Mouse (Mus musculus) T-helper 17 cell (primary cell): ENCODE results near the gene Rps10.

Experiments used
- in situ Hi-C, 2 experiments: fragments of 300-600 bp; cut with MboI, MseI; formaldehyde crosslinking; loops; 1 replicate in 1 of 2; 2 replicates in 1 of 2; pipeline ENCODE4 v1.15.1; 2025; ENCODE audit warnings: high pct_unique_total_duplicates in 2 of 2

Rps10 gene

GRCm38 (mm10) chr17:27615388-27615787 lies 21.1 kb downstream of the Rps10 start:
- in situ Hi-C loops, result no loop called here

GRCm38 (mm10) chr17:27613016-27613415 lies 23.5 kb downstream of the Rps10 start:
- in situ Hi-C loops, result no loop called here

DNA sequence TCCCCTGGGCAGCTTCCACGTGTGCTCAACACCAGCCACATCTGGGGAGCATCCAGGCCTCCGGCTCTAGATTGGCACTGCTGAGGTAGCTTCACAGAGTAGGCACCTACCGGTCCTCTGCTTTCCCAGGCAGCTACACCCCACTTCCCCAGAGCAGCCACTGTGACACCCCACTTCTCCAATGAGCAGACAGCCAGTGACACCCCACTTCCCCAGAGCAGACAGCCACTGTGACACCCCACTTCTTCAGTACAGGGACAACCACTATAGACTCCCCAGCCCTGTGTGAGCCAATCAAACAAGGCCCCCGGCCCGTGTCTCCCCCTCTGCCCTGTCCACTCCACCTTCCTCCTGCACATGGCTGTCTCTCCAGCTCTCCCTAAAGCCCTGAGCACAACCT lies 24.5 kb downstream of the Rps10 start:
- in situ Hi-C loops, result no loop called here

DNA sequence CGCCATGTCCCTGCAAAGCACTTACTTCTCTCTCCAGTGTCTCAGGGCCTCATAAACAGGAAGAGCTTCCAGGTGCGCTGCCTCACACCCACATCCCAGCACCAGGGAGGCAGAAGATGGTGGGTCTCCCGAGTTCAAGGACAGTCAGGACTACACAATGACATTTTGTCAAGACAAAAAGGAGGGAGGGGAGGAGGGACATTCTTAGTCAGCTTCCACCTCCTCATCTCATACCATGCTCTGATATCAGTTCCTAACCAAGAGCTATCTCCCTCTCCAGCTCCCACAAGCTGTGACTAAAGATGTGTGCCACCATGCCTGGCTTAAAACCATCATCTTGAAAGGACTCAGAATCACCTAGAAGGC lies 25.0 kb downstream of the Rps10 start:
- in situ Hi-C loops, result no loop called here

GRCm38 (mm10) chr17:27610679-27611518 lies 25.6 kb downstream of the Rps10 start:
- in situ Hi-C loops, result no loop called here

DNA sequence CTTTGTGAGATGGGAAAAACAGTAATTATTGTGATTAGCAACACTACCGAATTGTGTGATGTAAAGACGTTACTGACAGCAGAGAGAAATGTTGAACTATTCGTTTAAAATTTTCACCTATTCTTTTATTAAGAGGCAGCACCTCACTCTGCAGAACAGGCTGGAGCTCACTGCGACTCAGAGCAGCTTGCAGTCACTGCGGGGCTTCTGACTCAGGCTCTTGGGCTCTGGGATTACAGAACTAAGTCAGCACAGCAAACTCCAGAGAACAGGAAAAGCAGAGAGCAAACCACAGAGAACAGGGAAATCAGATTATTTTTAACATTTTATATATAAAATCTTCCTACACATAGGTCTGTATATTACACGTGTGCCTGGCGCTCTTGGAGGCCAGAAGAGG lies 26.9 kb downstream of the Rps10 start:
- in situ Hi-C loops, result no loop called here

DNA sequence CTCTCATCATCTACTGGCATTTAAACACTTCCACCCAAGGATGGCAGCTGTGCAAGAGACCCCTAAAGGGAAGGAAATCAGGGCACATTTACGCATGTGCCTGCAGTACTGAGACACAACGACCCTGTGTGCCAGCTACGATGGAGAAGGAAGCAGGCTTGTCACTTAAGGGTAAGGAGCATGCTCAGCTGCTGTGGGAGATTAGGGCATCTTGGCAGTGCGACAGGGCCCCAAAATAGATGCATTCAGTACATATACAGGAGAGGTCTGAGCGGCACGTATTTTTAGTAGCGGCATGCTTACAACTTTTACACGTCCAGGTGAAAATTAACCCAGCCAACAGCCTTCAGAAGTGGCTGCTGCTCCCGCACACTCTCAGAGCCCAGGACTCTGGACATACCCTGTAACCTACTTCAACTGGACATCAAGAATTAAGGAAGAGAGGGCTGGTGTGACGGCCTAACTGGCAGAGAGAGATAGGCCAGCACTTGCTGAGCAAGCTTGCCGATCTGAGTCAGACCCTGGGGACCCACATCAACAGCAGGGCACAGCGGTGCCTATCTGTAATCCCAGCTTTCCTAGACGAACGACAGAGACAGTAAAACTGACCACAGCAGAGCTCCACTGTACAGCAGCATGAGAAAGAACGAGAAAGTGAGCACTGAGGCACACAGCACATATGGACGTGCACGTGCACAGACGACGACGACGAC lies 32.8 kb downstream of the Rps10 start:
- in situ Hi-C loops, result no loop called here

DNA sequence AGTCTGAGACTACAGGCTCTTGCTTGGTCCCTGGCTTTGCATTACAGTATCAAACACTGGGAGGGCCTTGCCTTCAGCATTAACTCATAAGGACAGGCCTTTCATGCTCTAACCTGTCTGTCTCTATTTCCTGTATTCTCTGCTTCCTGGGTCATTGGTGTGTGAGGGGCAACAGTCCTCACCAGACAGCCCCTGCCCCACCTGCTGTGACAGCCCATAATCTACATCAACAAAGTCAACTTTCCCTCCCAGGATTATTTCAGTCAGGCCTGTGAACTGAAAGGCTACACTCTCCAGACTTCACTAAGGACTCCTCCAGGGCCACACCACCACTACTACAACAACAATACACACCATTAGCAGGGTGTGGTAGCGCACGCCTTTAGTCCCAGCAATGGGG lies 33.4 kb downstream of the Rps10 start:
- in situ Hi-C loops, result no loop called here

- in situ Hi-C loops, result no loop called here
Observed at GRCm38 (mm10) chr17:27600869-27601268, 35.6 kb downstream of the Rps10 start.

DNA sequence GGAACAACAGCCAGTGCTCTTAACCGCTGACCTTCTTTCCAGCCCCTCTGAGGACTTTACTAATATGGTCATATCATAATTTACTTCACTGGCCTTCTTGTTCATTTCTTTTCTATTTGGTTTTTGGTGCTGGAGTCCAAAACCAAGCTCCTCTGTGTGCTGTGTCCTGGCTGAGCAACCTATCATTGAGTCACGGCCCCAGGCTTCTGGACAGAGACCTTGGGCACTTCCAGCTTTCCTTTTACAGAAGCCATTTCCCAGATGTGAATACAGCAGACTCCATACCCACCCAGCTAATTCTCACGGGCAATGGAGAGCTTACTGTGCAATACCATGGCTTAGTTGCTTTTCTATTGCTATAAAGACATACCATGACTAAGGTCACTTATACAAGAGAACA lies 36.2 kb downstream of the Rps10 start:
- in situ Hi-C loops, result no loop called here

DNA sequence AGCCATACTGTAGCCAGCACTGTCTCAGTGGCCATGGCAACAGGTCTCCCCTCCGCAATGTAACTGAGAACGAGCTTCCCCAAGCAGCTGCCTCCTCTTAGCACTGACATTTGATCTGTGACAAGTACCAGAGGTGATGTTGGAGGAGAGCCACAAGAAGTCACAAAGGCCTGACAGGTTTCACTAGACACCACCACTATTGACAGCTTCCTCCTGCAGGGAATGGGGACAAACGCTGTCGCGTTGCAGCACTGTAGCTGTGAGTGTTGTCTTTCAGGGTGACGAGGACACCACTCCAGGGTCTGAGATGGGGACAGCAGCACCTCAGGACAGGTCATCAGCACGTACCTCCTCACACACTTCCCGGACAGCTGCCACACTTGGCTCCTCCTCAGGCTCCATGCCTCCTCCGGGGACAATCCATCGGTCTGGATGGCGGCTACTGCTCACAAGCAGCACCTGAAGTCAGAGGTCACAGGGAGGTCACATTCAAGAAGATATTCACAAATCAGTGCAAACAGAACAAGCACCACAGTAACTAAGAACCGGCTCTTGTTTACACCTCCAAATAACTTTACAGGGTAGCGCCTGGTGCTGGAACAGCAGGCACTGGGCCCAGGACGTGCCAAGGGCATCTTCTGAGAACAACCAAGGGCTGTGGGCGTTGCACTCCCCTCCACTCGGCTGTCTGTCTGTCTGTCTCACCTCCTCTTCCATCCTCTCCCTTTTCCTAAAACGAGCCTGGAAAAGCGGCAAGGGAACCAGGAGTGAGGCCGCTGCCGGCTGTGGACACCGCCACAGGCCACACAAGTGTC lies 39.9 kb downstream of the Rps10 start:
- in situ Hi-C loops, result loop anchor here in 1 of 2 experiments (10.0 kb wide), 1 partner anchor 62 kb away; no protein-coding TSS in a partner anchor

DNA sequence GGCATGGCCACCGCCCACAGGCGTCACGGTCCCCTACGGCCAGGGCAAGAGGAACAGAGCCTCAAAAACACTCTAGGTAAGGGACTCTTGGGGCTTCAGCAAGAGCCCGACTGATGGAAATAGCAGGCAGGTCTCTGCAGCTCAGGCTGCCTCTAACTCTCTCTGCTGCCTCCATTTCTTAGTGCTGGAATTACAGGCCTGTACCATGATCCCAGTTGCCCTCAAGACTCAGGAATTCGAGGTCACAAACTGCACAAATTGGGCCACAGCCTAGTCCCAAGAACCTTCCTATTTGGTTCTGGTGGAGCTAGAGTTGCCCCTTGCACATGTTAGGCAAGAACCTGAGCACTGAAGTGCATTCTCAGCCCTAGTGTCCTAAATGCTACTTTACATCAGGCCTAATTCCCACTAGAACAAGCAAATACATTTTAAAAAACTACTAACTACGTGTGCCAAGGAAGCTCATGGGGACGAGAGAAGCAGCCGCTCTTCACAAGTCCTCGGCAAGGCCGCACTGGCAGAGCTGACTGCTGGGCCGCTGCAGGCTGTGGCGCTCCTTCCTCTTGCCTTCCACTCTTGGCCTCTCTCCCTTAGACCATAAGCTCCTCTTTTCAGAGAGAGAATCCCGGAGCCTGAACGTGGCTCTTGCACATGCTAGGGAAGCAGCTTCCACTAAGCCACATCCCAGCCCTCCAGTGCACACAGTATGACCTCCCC lies 40.7 kb downstream of the Rps10 start:
- in situ Hi-C loops, result loop anchor here in 1 of 2 experiments (10.0 kb wide), 1 partner anchor 61 kb away; no protein-coding TSS in a partner anchor

DNA sequence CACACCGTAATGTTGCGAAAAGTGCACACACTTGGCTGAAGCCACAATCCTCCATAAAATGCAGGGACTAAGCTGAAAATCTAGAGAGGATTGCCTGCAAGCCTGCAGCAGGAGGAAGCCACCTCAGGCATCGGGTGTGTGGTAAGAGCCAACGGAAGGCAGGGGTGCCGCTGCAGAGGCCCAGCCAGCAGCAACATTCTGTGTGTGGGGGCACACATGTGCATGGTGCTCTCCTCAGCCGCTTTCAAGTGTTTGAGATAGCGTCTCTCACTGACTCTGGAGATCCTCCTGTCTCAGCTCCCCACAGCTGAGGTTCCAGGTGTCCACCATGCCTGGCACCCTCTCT lies 43.9 kb downstream of the Rps10 start:
- in situ Hi-C loops, result loop anchor here in 1 of 2 experiments (10.0 kb wide), 1 partner anchor 58 kb away; no protein-coding TSS in a partner anchor

DNA sequence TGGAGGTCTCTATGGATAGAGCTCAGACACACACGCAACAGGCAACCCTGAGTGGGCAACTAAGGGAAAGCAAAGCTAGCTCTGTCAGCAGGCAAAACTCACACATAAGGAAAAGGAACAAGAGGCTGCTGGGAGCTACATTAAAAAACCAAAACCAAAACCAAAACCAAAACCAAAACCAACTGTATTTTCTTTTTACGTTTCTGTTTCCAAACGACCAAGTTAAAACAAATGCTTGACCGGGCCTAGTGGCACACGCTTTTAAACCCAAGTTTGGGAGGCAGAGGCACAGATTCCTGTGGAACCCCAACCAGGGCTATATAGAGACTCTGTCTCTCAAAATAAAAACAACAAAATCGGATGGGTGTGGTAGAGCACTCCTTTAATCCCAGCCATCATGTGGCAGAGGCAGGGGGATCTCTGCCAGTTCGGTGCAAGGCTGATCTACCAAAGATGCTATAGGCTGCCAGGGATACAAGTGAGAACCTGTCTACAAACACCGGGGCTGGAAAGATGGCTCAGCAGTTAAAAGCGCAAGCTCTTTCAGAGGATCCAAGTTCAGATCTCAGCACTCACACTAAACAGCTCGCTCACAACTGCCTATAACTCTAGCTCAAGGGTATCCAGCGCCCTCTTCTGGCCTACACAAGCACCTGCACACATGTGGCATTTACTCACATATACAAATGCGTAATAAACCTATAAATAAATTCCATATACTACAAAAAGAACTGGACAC lies 44.5 kb downstream of the Rps10 start:
- in situ Hi-C loops, result loop anchor here in 1 of 2 experiments (10.0 kb wide), 1 partner anchor 57 kb away; no protein-coding TSS in a partner anchor

GRCm38 (mm10) chr17:27588231-27588630 lies 48.2 kb downstream of the Rps10 start:
- in situ Hi-C loops, result no loop called here

DNA sequence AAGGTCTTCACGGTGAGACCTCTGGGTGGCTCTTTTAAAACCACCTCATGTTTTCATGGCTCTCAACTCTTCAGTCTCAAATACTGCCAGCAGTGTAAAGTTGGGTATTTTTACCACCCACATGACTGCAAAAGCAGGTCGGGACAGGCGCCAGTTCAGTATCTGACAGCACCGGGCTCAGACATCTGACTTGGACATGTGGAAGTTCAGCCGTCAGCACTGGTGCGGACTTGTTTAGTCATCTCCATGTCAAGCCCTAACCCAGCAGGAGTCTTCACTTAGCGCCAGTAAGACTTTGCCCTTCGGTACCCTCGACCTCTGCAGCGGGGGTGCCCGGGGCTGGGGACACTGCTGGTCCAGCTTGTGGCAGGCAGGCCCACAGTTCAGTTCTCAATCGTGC lies 49.2 kb downstream of the Rps10 start:
- in situ Hi-C loops, result no loop called here

- in situ Hi-C loops, result no loop called here
Observed at GRCm38 (mm10) chr17:27586661-27587060, 49.8 kb downstream of the Rps10 start.

DNA sequence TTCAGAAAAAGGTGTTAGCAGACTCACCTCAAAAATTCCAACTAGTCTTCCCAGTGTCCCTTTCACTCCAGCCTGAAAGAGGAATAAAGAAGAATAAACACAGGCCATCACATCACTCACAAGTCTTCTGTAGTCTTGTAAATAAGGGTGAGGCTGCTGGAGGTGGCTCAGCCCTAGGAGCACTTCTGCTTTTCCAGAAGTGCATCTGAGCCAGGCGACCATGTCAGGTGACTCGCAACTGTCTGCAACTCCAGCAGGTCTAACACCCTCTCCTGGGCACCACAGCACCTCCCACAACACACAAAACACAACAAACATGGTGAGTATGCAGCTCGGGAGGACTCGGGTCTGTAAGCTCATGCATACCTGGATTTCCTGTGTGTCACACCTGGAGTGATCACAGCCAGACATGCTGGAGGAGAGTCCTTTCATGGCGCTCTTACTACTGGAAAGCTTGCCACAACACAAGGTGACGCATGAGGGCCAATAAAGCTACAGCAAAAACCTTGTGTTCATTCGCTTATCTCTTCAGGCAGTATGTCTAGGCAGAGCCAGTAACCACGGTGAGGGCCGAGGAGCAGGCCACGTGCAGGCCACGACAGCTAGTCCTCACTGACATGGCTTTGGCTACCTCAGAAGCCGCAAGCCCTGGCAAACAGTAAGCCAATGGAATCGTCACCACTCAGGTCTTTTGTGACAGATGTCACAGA lies 53.1 kb downstream of the Rps10 start:
- in situ Hi-C loops, result no loop called here
